Mouse (Mus musculus): ENCODE results near the gene Tjap1.

DNA sequence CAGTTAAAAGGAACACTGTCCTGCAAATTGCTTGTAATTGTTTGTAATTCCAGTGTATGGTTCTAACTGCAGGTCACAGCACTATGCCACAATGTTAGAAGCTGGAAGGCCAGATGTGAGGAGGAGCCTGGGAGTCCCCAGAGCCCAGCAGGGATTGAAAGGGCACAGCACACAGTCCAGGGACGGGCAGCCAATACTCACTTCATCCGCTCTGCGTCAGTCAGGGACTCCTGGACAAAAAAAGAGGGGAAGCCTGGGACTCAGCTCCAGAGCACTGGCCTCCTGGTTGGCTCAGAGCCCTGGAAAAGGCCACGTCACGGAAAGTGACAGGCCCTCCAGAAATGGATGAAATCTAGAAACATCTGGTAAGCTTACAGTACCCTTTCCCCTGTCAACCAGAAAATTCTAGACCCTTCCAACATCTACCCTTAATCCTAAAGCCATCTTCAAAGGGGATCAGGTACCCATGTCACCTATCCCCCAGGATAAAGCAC lies 20.6 kb downstream of the Tjap1 start:
- no peak for TF ChIP-seq POLR2A (IDR thresholded peaks at IDR 0.05; ENCODE audit: insufficient read length, low read depth)
- TF ChIP-seq REST (IDR thresholded peaks at IDR 0.05; ENCODE audit: insufficient read depth, insufficient read length) = no peak
- no peak for TF ChIP-seq TCF3 (IDR thresholded peaks at IDR 0.05; ENCODE audit: insufficient read length, low read depth)
- TF ChIP-seq USF1 (IDR thresholded peaks at IDR 0.05; ENCODE audit: low read depth) = no peak
- TF ChIP-seq MYOD1 (IDR thresholded peaks at IDR 0.05; ENCODE audit: control insufficient read depth in 1 of 3, insufficient read length in 2 of 3, low read depth in 2 of 3) = no peak
- no peak for TF ChIP-seq TCF12 (IDR thresholded peaks at IDR 0.05; ENCODE audit: insufficient read depth, poor library complexity, severe bottlenecking)
- TF ChIP-seq MYOG (IDR thresholded peaks at IDR 0.05; ENCODE audit: control insufficient read depth in 1 of 3, insufficient read depth in 1 of 3, insufficient read length in 2 of 3, low read depth in 2 of 3) = no peak
- TF ChIP-seq CEBPB (IDR thresholded peaks at IDR 0.05; ENCODE audit: insufficient read depth, poor library complexity, severe bottlenecking) = no peak
- no peak for TF ChIP-seq MAX (IDR thresholded peaks at IDR 0.05; ENCODE audit: low read depth)

Measured in myocyte (in vitro differentiated cells).